In the genomic region with DNA sequence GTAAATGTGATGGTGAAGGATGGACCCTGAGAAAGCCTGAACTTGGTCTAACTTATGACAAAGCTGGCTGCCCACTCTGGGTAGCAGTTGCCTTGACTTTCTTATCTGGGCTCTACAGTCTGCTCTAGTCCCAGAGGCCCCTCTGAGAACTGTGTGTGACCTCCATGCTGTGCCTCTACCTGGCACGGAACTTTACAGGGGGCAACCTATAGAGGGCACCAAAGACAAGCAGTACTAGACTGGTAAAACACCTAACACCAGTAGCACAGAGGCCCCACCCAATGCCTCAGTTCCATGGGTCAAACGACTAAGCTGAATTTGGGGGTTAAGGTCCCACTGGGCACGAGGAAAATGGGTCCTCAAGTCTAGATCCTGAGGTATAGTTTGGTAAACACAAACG, we compare ENCODE assay signal across 10 mouse cellular contexts. TPM values are rescaled to one million over a fixed set of nuclear protein-coding genes. Genes with fewer than 3 reads are reported as not detected.
A peak's percentile ranks its signal among the peaks of the same experiment; 100 is the strongest.
DNase-seq lines count a peak whose midpoint lies in the region; ATAC-seq and TF ChIP-seq lines count a peak whose summit lies in the region.
"Had no signal": no experiment of that assay in that cellular context is flagged by ENCODE, and none has a peak within 500 bp of the region (broad histone marks: within the 10 kb centered on the region; RNA-seq: fewer than 3 reads in every experiment).

No protein-coding gene starts in this region.

- intact Hi-C loops in left cerebral cortex, adult 2 months (cut with DNase I) = no loop called here
- intact Hi-C loops in left cerebral cortex, postnatal 14 days (cut with DNase I) = no loop called here

- H3K4me3 ChIP-seq in left cerebral cortex, adult 2 months = no peak overlapping the region
- H3K4me3 ChIP-seq: embryonic facial prominence, embryonic 15.5 days; limb, embryonic 13.5 days had no signal

- no peak overlapping the region for H3K27ac ChIP-seq in left cerebral cortex, adult 2 months
- H3K27ac ChIP-seq: embryonic facial prominence, embryonic 15.5 days; limb, embryonic 13.5 days had no signal

- no peak; the same call in 1 of the 2 replicates for ATAC-seq in monocyte, adult 5-6 weeks (replicated peaks; ENCODE audit: insufficient number of reproducible peaks, low FRiP score, low TSS enrichment, poor library complexity, severe bottlenecking)

- no peak for DNase-seq in left cerebral cortex, adult 2 months (ENCODE audit: extremely low spot score in 1 of 2, low spot score in 2 of 2)
- DNase-seq in left cerebral cortex, postnatal 14 days (ENCODE audit: low spot score in 2 of 2) = no peak
- peak; percentile 43 for DNase-seq in c-Kit-positive CD71-negative TER-119-negative erythroid progenitor cells, embryonic 14.5 days (ENCODE audit: low read depth)
- peak; percentile 46 to 53 for DNase-seq in lung, adult 18-20 months
- DNase-seq in thymus, postnatal 36 days = peak; percentile 52 to 60
- DNase-seq in right cerebral cortex, postnatal 25 days = no peak
- DNase-seq in yolk sac, embryonic 10.5 days (ENCODE audit: low spot score) = no peak

- peak; percentile 50 for TF ChIP-seq CTCF in left cerebral cortex, adult 2 months (IDR thresholded peaks at IDR 0.05)

RNA-seq across cellular contexts. Expression of gene Eif3g, which starts 17.7 kb away (rescaled TPM):
- 100 to 1,000 TPM; 118 to 122 TPM for total RNA-seq in left cerebral cortex, adult 2 months (2021)
- total RNA-seq in left cerebral cortex, postnatal 14 days (2021) = 100 to 1,000 TPM; 119 to 124 TPM
- total RNA-seq in monocyte, adult 5-6 weeks (2017) = 87.5 to 120 TPM (median 97.3 TPM) in 3 replicates

RNA-seq across cellular contexts. Expression of gene Ppan, which starts 28.2 kb away (rescaled TPM):
- 10 to 100 TPM; 25.6 to 26.3 TPM for total RNA-seq in left cerebral cortex, adult 2 months (2021)
- 10 to 100 TPM; 22.8 to 25.7 TPM for total RNA-seq in left cerebral cortex, postnatal 14 days (2021)
- 24.4 to 44.1 TPM (median 26.9 TPM) in 3 replicates for total RNA-seq in monocyte, adult 5-6 weeks (2017)

RNA-seq across cellular contexts. Expression of gene Angptl6, which starts 36.6 kb away (rescaled TPM):
- total RNA-seq in left cerebral cortex, adult 2 months (2021) = 10 to 100 TPM in 1 of 2 experiments, 1 to 10 TPM in 1; 9.8 to 10.1 TPM
- total RNA-seq in left cerebral cortex, postnatal 14 days (2021) = 10 to 100 TPM; 10.3 to 11.1 TPM
- 0.49 to 0.57 TPM in 2 of 3 replicates, not detected in the other for total RNA-seq in monocyte, adult 5-6 weeks (2017)

RNA-seq across cellular contexts. Expression of gene Dnmt1, which starts 43.5 kb away (rescaled TPM):
- 10 to 100 TPM; 44.5 to 44.6 TPM for total RNA-seq in left cerebral cortex, adult 2 months (2021)
- 10 to 100 TPM; 39.9 to 43.6 TPM for total RNA-seq in left cerebral cortex, postnatal 14 days (2021)
- 44.6 to 108 TPM (median 56.9 TPM) in 3 replicates for total RNA-seq in monocyte, adult 5-6 weeks (2017)

RNA-seq across cellular contexts. Expression of gene A230050P20Rik, which starts 47.7 kb away (rescaled TPM):
- 10 to 100 TPM; 84.3 to 88.2 TPM for total RNA-seq in left cerebral cortex, adult 2 months (2021)
- 10 to 100 TPM; 54.4 to 57.9 TPM for total RNA-seq in left cerebral cortex, postnatal 14 days (2021)
- total RNA-seq in monocyte, adult 5-6 weeks (2017) = 5.2 to 12.0 TPM (median 11.8 TPM) in 3 replicates

Comparison
In these comparisons a context has a peak if more than half of its experiments do, and no peak if none do; other contexts are left out.
1. DNase-seq: peak in c-Kit-positive CD71-negative TER-119-negative erythroid progenitor cells, embryonic 14.5 days (single experiment), lung, adult 18-20 months (2 of 2) and thymus, postnatal 36 days (2 of 2); none in left cerebral cortex, adult 2 months (0 of 2), left cerebral cortex, postnatal 14 days (0 of 2), right cerebral cortex, postnatal 25 days (single experiment) and yolk sac, embryonic 10.5 days (single experiment).